Mouse (Mus musculus) liver, embryonic 15.5 days (tissue): ENCODE measurements around the gene Ech1. TPM values are rescaled to one million over a fixed set of nuclear protein-coding genes. Genes with fewer than 3 reads are reported as not detected.

Experiments used
- ATAC-seq: fragments of 200-750 bp; cut with Nextera tagmentation; 2 replicates; pipeline ENCODE4 v1.8.0; 2017; ENCODE audit warnings: moderate number of reproducible peaks, mild to moderate bottlenecking, moderate library complexity; ENCODE audit not compliant: insufficient read depth
- H3K27ac ChIP-seq: fragments of 300-500 bp; sonication (generic); replicated peaks from 2 replicates; pipeline ENCODE4 v1.5.1; 2015; ENCODE audit warnings: mild to moderate bottlenecking, inconsistent platforms
- H3K27me3 ChIP-seq: fragments of 300-500 bp; sonication (generic); 2 replicates; pipeline ENCODE4 v1.6.1; 2015; ENCODE audit warnings: mild to moderate bottlenecking, inconsistent platforms
- H3K36me3 ChIP-seq: fragments of 300-500 bp; sonication (generic); replicated peaks from 2 replicates; pipeline ENCODE4 v1.6.1; 2015; ENCODE audit warnings: moderate library complexity, mild to moderate bottlenecking, inconsistent platforms
- H3K4me1 ChIP-seq: fragments of 300-500 bp; sonication (generic); replicated peaks from 2 replicates; pipeline ENCODE4 v1.6.1; 2015; ENCODE audit warnings: inconsistent platforms
- H3K4me2 ChIP-seq: fragments of 300-500 bp; sonication (generic); 2 replicates; pipeline ENCODE4 v1.6.1; 2015; ENCODE audit warnings: moderate library complexity, mild to moderate bottlenecking, inconsistent platforms
- H3K4me3 ChIP-seq: fragments of 300-500 bp; sonication (generic); replicated peaks from 2 replicates; pipeline ENCODE4 v1.5.1; 2015; ENCODE audit warnings: mild to moderate bottlenecking, inconsistent platforms
- H3K9ac ChIP-seq: fragments of 300-500 bp; sonication (generic); 2 replicates; pipeline ENCODE4 v1.6.1; 2015; ENCODE audit warnings: moderate library complexity, mild to moderate bottlenecking, inconsistent platforms
- H3K9me3 ChIP-seq: fragments of 300-500 bp; sonication (generic); replicated peaks from 2 replicates; pipeline ENCODE4 v1.6.1; 2016; ENCODE audit warnings: inconsistent platforms
- WGBS: fragments of 180-500 bp; shearing (Covaris S2); methylation state at CpG from one replicate; pipeline ENCODE4 v1.1.7; 2015; ENCODE audit warnings: mixed read lengths; ENCODE audit not compliant: insufficient replicate concordance; 5-methylcytosine and 5-hydroxymethylcytosine counted together
- polyA plus RNA-seq: library from polyadenylated mRNA; unstranded; fragments of >200 nt; fragmentation: Nextera tagmentation; extraction: Ambion mirVana; gene quantifications from 2 replicates; pipeline ENCODE4 v1.2.1, GENCODE M21; 2015

Ech1 gene
- polyA plus RNA-seq, 1 experiment from 2014 or later: 125 TPM

DNA sequence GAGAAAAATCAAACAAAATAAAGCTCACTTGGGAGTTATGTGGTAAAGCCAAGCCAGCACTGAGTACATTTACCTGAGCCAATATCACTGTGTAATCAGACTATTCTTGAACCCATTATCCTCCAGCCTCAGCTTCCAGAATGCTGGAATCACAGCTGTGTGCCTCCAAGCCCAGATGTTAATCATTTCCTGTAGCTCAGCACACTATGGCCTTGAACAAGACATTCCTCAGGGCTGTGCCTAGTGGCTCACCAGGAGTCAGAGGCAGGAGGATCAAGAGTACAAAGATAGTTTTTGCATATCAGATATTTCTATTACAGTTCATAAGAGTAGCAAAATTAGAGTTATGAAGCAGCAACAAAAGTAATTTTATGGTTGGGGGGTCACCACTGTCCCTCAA is 33.3 kb upstream of the Ech1 start:
- Histone ChIP-seq H3K4me1 (peaks cover 28% of the 10 kb centered on the region), H3K4me2 (no peak overlapping the region), H3K36me3 (no peaks in the 10 kb centered on the region), H3K9me3 (no peaks in the 10 kb centered on the region), H3K9ac (no peak overlapping the region), H3K27me3 (no peaks in the 10 kb centered on the region), H3K4me3 (no peak overlapping the region), H3K27ac (no peak overlapping the region)
- no peak for ATAC-seq

DNA sequence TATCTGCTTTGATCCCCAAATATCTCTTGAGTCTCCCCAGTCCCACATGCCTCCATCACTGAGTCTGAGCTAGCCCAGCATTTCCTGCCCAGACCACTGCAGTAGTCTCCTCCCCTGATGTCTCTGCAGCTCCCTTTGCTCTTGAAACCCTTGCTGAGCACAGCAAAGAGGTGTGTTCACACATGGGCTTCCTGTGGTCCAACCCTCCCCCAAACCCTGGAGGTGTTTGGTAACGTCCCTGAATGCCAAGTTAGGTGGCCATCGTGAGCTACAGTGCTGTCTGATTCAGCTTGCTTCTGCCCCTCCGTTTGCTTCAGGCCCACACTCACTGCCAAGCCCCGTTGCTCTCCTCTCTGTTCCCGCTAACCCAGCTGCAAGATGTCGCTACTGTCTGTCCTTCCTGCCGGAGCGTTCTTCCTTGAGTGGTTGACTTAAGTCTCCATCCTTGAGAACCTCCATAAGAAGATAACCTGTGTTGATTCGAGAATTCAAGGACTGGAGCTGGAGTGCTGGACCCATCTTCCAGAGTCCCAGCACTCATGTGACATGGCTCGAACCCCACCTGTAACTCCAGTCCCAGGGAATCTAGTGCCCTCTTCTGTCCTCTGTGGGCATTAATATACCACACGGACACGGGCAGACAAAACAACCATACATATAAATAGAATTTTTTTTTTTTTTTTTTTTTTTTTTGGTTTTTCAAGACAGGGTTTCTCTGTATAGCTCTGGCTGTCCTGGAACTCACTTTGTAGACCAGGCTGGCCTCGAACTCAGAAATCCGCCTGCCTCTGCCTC is 32.4 kb upstream of the Ech1 start:
- WGBS: 54% methylated on average over 14 of the region's 14 CpGs
- H3K9ac ChIP-seq: no peak overlapping the region
- ATAC-seq: no peak
- peaks cover 35% of the 10 kb centered on the region for H3K4me1 ChIP-seq
- no peaks in the 10 kb centered on the region for H3K36me3 ChIP-seq
- H3K27ac ChIP-seq: no peak overlapping the region
- H3K4me2 ChIP-seq: no peak overlapping the region
- H3K4me3 ChIP-seq: no peak overlapping the region
- no peaks in the 10 kb centered on the region for H3K27me3 ChIP-seq
- no peaks in the 10 kb centered on the region for H3K9me3 ChIP-seq

DNA sequence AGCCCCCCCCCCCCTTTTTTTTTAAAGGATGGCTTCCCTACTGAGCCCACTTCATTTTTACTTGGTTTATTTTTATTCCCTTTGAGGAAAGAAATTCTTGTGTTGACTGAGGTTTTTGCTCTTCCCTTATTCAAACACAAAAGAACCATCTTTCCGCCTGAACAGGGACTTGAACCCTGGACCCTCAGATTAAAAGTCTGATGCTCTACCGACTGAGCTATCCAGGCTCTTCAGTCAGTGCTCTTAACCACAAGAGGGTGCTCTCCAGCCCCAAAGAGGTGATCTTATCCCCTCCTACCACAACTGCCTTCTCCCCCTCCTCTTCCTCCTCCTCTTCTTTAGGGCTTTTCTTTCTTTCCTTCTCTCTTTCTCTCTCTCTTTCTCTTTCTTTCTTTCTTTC is 31.2 kb upstream of the Ech1 start:
- H3K4me2 ChIP-seq: no peak overlapping the region
- H3K36me3 ChIP-seq: peaks cover 5% of the 10 kb centered on the region; the same call in 1 of the 2 replicates
- no peaks in the 10 kb centered on the region for H3K27me3 ChIP-seq
- no peak overlapping the region for H3K4me3 ChIP-seq
- ATAC-seq: no peak
- no peak overlapping the region for H3K9ac ChIP-seq
- H3K9me3 ChIP-seq: no peaks in the 10 kb centered on the region
- no peak overlapping the region for H3K27ac ChIP-seq
- 16% methylated on average over 2 of the region's 2 CpGs for WGBS
- H3K4me1 ChIP-seq: peaks cover 35% of the 10 kb centered on the region

DNA sequence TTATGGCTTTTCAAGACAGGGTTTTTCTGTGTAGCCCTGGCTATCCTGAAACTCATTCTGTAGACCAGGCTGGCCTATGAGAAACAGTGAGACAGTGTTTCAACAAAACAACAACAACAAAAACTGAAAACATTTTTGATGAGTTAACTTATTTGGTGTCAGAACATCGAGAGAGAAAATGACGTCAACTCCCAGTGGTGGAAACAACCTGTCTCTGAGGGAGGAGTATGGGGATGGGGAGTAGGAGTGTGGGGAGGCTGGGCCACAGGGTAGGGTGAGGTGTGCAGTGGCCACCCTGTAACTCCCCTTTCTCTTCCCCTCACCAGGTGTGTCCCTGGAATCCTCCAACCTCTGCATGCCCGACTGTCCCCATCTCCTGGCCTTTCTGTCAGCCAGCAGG is 30.5 kb upstream of the Ech1 start:
- ATAC-seq: no peak
- Histone ChIP-seq H3K27me3 (no peaks in the 10 kb centered on the region), H3K9ac (no peak overlapping the region), H3K4me1 (peaks cover 31% of the 10 kb centered on the region), H3K4me2 (no peak overlapping the region), H3K36me3 (peaks cover 9% of the 10 kb centered on the region; the same call in 1 of the 2 replicates), H3K4me3 (no peak overlapping the region), H3K9me3 (no peaks in the 10 kb centered on the region), H3K27ac (no peak overlapping the region)
- WGBS: 57% methylated on average over 3 of the region's 3 CpGs

DNA sequence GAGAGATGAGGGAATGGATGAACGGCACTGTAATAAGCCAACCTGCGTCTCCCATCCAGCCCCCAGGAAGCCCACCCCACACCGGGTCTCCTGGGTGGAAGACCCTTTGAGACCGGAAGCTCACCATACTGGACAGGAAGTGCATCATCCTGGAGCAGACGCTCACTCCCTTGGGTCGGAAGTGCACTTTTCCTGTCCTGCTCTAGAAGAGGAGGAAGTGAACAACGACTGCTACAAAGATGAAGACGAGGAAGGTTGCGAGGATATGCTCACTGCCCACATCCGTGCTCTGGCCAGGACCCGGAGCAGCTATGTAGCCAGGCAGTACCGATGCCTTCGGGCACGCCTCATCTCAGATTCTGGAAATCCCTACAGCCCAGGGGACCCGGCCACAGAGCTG is 29.2 kb upstream of the Ech1 start:
- ATAC-seq: no peak
- peak overlapping the region; percentile 58 for H3K4me3 ChIP-seq
- WGBS: 7% methylated on average over 15 of the region's 15 CpGs
- peaks cover 9% of the 10 kb centered on the region; the same call in 1 of the 2 replicates for H3K36me3 ChIP-seq
- H3K9ac ChIP-seq: peak overlapping the region; percentile 63; the same call in 1 of the 2 replicates
- H3K27ac ChIP-seq: peak overlapping the region; percentile 72
- H3K4me1 ChIP-seq: peaks cover 31% of the 10 kb centered on the region
- peak overlapping the region; percentile 89 for H3K4me2 ChIP-seq
- H3K27me3 ChIP-seq: no peaks in the 10 kb centered on the region
- H3K9me3 ChIP-seq: no peaks in the 10 kb centered on the region

DNA sequence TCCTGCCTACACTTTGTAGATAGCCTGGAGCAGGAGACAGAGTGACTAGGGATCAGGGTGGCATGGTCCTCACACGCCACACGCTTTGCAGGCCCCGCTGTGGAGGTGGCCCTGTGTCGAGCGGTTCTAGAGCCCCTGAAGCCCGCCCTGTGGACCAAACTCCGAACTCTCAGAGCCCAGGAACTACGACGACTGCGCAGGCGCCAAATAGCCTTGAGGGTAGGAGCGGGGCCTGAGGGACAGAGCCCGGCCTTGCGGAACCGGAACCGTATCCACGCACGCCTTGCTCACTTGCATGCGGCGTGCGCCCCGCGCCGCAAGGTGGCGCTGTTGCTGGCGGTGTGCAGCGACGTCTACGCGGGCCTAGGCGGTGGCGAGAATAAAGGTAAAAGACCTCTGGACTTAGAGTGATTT is 28.4 kb upstream of the Ech1 start:
- peaks cover 9% of the 10 kb centered on the region; the same call in 1 of the 2 replicates for H3K36me3 ChIP-seq
- ATAC-seq: peak; percentile 72
- peaks cover 31% of the 10 kb centered on the region for H3K4me1 ChIP-seq
- H3K9me3 ChIP-seq: no peaks in the 10 kb centered on the region
- peak overlapping the region; percentile 63 for H3K9ac ChIP-seq
- 8% methylated on average over 32 of the region's 32 CpGs for WGBS
- H3K4me2 ChIP-seq: peak overlapping the region; percentile 89
- H3K4me3 ChIP-seq: peak overlapping the region; percentile 58
- peak overlapping the region; percentile 72 for H3K27ac ChIP-seq
- H3K27me3 ChIP-seq: no peaks in the 10 kb centered on the region

DNA sequence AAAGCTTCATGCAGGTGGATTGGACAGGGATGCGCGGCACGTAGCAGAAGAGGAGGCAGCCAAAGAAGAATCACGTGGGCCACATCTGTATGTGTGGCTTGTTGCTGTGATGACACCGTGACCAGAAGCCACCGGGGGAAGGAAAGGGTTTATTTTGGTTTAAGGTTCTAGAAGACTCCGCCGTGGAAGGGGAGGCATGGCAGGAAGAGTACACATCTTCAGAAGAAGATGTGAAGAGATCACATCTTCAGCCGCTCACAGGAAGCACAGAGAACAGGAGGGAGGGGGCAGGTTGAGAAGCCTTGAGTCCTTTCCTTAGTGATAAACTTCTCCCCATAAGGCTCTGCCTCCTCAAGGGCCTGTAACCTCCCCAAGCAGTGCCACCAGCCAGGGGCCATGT is 25.0 kb upstream of the Ech1 start:
- Histone ChIP-seq H3K36me3 (peaks cover 9% of the 10 kb centered on the region; the same call in 1 of the 2 replicates), H3K27me3 (no peaks in the 10 kb centered on the region), H3K4me3 (no peak overlapping the region), H3K27ac (no peak overlapping the region), H3K4me1 (peaks cover 52% of the 10 kb centered on the region), H3K9me3 (no peaks in the 10 kb centered on the region), H3K4me2 (no peak overlapping the region), H3K9ac (no peak overlapping the region)
- ATAC-seq: no peak
- 80% methylated on average over 9 of the region's 9 CpGs for WGBS

DNA sequence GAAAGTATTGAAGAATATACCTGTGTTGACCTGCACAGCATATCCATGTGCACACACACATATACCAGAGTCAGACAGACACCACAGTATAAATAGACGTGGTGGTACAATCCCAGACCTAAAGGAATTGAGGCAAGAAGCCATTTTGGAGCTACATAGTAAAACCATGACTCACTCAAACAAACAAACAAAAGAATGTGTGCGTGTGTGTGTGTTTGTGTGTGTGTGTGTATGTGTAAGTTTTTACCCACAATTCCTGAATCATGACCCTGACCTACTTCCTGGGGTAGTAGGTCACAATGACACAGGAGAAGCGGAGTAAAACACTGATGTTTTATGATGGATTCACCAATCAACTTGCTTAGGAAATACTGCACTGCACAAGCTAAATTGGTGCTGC is 23.6 kb upstream of the Ech1 start:
- Histone ChIP-seq H3K4me2 (no peak overlapping the region), H3K36me3 (peaks cover 9% of the 10 kb centered on the region; the same call in 1 of the 2 replicates), H3K9me3 (no peaks in the 10 kb centered on the region), H3K9ac (no peak overlapping the region), H3K4me3 (no peak overlapping the region), H3K4me1 (peaks cover 41% of the 10 kb centered on the region), H3K27ac (no peak overlapping the region), H3K27me3 (no peaks in the 10 kb centered on the region)
- no peak for ATAC-seq
- 71% methylated on average over 3 of the region's 3 CpGs for WGBS

DNA sequence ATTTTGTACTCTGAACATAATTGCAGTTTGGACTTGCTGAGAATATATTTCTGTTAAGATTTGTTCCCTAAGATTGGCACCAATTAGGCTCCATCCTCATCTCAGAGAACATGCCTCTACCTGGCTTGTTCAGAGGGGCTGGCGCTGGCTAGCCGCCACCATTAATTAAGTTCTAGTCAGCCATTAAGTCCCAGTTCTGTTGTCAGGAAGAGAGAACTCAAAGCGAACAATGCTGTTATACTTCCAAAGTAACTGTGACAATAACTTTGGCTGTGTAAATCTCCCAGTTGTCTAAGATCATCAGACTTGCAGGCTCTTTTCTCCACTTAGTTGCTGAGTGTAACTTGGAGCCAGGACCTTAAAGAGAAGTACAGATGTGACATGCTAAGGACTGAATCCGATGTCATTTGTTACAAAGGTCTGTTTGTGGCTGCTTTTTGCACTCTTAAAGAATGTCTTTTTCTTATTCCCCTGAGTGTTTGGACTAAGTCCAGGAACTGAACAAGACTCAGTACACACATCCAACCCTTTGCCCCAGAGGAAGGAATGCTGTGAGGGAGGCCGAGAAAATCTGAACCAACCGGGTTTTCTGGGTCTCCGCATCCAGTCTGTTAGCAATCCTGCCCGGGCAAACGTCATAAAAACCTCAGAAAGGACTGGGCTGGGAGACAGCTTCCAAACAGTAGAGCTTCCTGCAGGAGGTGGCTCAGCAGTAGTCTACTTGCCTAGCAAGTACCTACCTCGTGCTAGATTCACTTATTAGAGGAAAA is 22.9 kb upstream of the Ech1 start:
- Histone ChIP-seq H3K9me3 (no peaks in the 10 kb centered on the region), H3K4me3 (no peak overlapping the region), H3K36me3 (peaks cover 9% of the 10 kb centered on the region; the same call in 1 of the 2 replicates), H3K4me1 (peaks cover 34% of the 10 kb centered on the region), H3K9ac (no peak overlapping the region), H3K4me2 (peak overlapping the region; percentile 39; the same call in 1 of the 2 replicates), H3K27ac (peak overlapping the region; percentile 81), H3K27me3 (no peaks in the 10 kb centered on the region)
- 45% methylated on average over 10 of the region's 10 CpGs for WGBS
- no peak for ATAC-seq

DNA sequence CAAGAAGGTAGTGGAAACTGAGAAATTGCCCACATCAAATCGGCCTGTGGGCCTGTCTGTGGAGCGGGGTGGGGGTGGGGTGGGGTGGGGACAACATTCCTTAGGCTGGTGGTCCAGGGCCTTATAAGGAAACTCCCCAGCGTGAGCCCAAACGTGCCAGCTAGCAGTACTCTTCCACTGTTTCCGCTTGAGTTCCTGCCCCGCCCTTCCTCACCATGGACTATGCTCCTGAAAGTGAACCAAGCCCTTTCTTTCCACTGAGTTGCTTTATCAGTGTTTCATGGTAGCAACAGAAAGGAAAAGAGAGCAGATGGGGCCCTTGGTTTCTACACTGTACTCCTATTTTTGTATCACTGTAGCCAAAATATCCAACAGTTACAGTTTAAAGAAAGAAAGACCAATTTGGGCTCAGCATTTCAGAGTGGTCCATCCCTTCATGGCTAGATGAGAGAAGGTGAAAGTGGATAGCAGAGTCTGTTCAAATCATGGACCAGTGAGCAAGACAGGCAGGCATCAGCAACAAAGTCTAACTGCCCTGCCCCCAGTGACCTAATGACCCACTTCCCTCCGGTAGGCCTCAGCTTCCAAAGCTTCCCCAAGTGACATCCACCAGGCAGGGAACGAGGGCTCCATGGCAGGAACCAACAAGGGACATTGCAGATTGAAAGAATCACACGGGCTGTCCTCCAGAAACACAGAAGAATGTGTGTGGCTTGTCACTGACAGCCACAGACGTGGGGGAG is 22.0 kb upstream of the Ech1 start:
- H3K27me3 ChIP-seq: no peaks in the 10 kb centered on the region
- H3K9ac ChIP-seq: peak overlapping the region; percentile 15; the same call in 1 of the 2 replicates
- H3K36me3 ChIP-seq: peaks cover 9% of the 10 kb centered on the region; the same call in 1 of the 2 replicates
- peak; percentile 51; the same call in 1 of the 2 replicates for ATAC-seq
- no peaks in the 10 kb centered on the region for H3K9me3 ChIP-seq
- H3K27ac ChIP-seq: peak overlapping the region; percentile 81
- H3K4me1 ChIP-seq: peaks cover 36% of the 10 kb centered on the region
- 9% methylated on average over 10 of the region's 10 CpGs for WGBS
- H3K4me3 ChIP-seq: no peak overlapping the region
- peak overlapping the region; percentile 39 for H3K4me2 ChIP-seq
